Mouse (Mus musculus) G1E-ER4 (cell line): ENCODE data around the gene Fxr2. TPM values are rescaled to one million over a fixed set of nuclear protein-coding genes. Genes with fewer than 3 reads are reported as not detected.
A peak's percentile ranks its signal among the peaks of the same experiment; 100 is the strongest.

Experiments used
- GATA1 ChIP-seq: IDR thresholded peaks from one replicate; pipeline ENCODE4 v1.8.0; 2012; ENCODE audit warnings: low read length, inconsistent platforms
- polyA plus RNA-seq: library from polyadenylated mRNA; stranded (reverse); fragments of >175 nt; gene quantifications from 2 replicates; pipeline ENCODE4 v1.2.3, GENCODE M21; 2012

Fxr2 gene
- 76.6 and 104 TPM in 2 replicates for polyA plus RNA-seq

DNA sequence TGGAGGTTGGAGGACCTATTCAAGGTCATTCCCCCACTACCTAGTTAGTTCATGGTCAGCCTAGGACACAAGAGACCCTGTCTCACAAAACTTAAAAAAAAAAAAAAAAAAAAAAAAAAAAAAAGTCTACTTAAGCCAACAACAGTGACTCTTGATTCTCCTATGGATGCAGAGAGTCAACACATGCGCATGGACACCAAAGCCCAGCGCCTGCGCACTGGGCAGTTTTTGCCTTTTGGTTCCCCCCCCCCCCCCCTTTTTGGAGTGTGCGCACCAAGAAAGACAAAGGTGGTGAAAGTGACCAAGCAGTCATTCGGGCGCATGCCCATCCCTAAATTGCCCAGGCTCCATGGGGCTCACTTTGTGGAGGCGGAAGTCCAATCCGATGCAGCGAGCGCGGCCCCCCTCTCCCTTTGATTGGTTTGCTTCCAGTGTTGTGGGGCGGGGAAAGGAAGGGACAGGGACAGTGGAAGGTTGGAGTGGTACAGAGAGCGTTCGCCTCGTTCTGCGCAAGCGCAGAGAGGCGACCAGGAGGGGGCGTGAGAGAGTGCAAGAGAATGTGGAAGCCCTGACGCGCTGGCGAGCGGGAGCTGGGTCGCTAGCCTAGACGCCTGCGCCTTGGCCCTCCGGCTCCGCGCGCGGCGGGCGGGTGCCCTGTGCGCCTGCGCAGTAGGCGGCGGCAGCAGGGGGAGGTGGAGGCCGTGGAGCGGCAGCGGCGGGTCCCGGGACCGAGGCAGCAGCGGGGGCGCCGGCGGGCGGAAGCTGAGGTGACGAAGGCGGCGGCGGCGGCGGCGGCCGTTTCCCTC is at the start of gene Fxr2:
Gene Fxr2 (plus strand): TSS at position 707 of the 806 bp plus-strand sequence.
- no peak for TF ChIP-seq GATA1

DNA sequence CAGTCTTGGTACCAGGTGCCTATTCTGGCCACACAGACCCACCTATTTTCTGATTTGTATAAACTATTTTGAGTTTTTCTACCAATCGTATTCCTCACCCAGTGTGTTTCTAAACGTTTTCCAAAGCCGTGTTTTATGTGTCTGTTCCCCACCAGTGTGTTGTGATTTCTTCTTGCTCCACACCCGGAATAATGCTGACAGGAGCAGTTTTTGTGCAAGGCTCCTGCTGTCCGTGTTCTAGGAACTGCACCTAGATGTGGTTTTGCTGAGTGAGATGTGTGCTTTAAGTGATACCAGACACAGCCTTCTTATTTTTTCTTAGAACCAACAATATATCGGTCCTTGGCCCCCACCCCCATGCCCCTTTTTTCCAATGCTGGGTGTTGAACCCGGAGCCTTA is 48.8 kb upstream of the Fxr2 start:
- TF ChIP-seq GATA1, result no peak

DNA sequence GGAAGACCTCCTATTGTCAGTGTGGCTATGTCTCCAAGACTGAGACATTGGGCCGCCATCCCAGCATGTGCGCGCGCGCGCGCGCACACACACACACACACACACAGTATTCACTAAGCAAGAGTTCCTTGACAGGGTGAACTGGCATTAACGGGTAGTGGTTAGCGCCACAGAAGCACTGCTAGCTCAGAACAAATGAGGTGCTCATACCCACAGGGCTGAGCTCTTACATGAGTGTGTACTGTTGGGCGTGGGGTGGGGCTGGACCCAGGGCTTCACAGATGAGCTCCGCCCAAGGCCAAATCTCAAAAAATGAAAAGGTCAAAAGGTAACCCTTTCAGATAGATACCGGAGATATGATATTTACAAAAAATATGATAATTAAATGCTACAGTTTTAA is 47.9 kb upstream of the Fxr2 start:
- TF ChIP-seq GATA1, result no peak

DNA sequence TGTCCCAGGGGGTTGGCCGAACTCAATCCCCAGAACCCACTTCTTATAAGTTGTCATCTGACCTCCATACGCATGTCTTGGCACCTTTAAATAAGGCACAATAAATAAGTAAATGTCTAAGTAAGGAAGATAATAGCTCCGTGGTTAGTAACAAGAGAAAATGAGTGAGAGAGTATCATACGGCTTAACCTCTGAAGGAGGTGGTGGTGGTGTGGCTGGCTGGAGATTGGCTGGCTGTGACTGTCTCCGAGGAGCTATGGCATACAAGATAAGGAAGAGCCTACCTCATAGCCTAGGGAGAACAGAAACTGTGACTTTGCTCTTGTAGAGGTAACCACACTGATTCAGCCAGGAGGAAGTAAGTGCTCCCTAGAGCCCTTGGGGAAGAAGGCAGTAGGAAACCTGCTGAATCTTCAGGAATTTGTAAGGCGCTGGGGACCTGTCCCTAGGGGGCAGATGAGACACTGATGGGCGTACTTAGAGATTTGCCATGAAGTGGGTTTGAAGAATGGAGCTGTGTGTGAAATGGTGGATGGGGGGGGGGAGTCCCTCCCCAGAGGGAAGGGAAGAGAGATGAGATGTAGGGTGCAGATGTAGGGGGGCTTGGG is 47.0 kb upstream of the Fxr2 start:
- peak; percentile 67 for TF ChIP-seq GATA1

- TF ChIP-seq GATA1, result peak; percentile 69
Measured at GRCm38 (mm10) chr11:69589207-69589834, 43.5 kb upstream of the Fxr2 start.

- TF ChIP-seq GATA1, result no peak
Measured at GRCm38 (mm10) chr11:69590622-69591021, 42.2 kb upstream of the Fxr2 start.

GRCm38 (mm10) chr11:69591424-69591823 is 41.4 kb upstream of the Fxr2 start:
- TF ChIP-seq GATA1, result no peak

- no peak for TF ChIP-seq GATA1
Measured at GRCm38 (mm10) chr11:69591899-69592637, 40.7 kb upstream of the Fxr2 start.

- TF ChIP-seq GATA1, result no peak
Measured at GRCm38 (mm10) chr11:69592799-69593198, 40.0 kb upstream of the Fxr2 start.

DNA sequence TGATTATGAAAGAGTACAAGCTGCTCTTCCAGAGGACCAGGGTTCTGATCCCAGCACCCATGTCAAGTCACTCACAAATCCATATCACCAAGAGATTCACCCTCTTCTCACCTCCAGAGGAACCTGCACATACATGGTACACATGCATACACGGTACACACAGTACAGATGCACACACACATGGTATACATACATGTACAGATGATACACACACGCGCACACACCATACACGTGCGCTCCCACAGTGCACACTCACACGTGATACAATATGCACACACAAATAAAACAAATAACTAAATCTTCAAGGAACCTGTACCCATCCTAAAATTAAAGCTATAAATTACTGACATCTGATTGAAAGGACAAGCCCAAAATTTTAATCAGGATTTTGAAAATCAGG is 37.9 kb upstream of the Fxr2 start:
- TF ChIP-seq GATA1, result no peak

GRCm38 (mm10) chr11:69599436-69599835 is 33.4 kb upstream of the Fxr2 start:
- no peak for TF ChIP-seq GATA1

DNA sequence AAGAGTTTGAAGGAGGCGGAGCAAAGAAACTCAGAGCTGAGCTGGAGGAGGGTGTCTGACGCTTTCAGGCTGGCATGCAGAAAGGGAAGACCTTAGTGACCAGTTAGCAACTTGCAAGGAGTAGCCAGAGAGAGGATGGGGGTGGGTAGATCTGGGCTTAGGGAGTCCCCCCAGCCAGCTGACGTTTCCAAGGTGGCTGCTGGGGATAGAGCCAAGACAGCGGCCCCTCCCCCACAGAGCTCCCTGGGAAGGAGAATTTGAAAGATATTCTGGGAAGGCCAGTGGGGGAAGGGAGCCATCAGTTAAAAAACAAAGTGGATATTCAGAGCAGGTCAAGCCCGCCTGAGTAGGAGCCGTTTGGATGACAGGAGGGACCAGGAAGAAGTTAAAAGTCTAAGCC is 32.7 kb upstream of the Fxr2 start:
- no peak for TF ChIP-seq GATA1

DNA sequence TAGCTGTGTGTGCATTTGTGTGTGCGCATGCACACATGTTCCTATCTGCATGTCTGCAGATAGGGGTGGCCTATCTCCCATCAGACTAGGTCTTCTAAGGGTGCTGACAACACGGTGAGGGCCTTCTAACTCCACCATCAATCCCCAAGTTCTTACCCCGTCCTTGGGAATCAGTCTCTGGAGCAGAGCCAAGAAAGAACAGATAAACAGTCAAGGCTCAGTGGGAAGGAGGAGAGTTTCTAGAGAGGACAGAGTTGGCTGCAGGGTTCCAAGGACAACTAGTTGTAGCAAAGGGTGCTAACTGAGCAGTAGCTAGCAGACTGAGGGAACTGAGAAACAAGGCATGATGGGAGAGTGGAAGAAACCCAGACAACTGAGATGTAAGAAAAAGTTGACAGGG is 31.0 kb upstream of the Fxr2 start:
- TF ChIP-seq GATA1, result no peak

DNA sequence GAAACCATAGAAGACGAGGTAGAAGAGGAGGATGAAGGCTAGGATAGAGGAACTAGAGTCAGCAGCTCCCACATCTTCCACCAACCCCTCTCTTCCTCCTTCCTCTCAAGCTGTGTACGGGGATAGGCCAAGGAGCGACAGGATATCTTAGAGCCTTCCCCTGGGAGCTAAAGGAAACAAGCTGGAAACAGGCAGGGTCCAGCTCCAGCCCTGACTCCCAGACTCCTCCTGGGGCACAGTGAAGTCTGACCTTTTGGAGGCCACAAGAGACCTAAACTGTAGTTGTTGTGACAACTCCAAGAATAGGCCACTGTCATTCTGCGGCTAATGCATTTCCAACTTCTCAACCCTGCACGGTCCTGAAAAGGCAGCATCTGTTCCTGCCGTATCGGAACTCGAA is 29.3 kb upstream of the Fxr2 start:
- no peak for TF ChIP-seq GATA1

DNA sequence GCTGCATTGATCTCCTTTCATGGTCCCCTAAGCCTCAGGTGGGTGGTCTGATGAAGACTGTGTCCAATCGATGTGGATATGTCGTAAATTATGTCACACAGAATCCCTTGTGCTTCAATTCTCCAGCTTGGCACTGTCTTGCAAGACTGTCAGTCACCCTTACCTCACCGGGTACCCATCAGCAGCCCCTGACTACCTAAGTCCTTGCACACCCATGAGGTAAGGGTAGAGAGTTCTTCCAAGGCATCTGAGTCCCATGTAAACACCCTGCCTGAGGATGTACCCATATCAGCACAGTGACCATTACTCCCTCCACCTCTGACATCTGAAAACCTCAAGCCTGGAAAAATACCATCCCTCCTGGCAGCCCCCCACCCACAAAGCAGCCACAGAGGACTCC is 28.4 kb upstream of the Fxr2 start:
- no peak for TF ChIP-seq GATA1
